Mouse (Mus musculus) forebrain, embryonic 13.5 days (tissue): Measurements from ENCODE around the gene Dpp8. TPM values are rescaled to one million over a fixed set of nuclear protein-coding genes. Genes with fewer than 3 reads are reported as not detected.

Experiments used
- ATAC-seq: fragments of 200-750 bp; cut with Nextera tagmentation; 2 replicates; pipeline ENCODE4 v1.8.0; 2017
- H3K27ac ChIP-seq: fragments of 300-500 bp; sonication (generic); 2 replicates; pipeline ENCODE4 v1.5.1; 2015; ENCODE audit warnings: inconsistent platforms, mild to moderate bottlenecking, moderate library complexity
- H3K27me3 ChIP-seq: fragments of 300-500 bp; sonication (generic); 2 replicates; pipeline ENCODE4 v1.6.1; 2015; ENCODE audit warnings: mild to moderate bottlenecking, inconsistent platforms
- H3K36me3 ChIP-seq: fragments of 300-500 bp; sonication (generic); 2 replicates; pipeline ENCODE4 v1.6.1; 2015; ENCODE audit warnings: mild to moderate bottlenecking, inconsistent platforms; ENCODE audit not compliant: poor library complexity, severe bottlenecking
- H3K4me1 ChIP-seq: fragments of 300-500 bp; sonication (generic); 2 replicates; pipeline ENCODE4 v1.6.1; 2015; ENCODE audit warnings: inconsistent platforms
- H3K4me2 ChIP-seq: fragments of 300-500 bp; sonication (generic); 2 replicates; pipeline ENCODE4 v1.6.1; 2015; ENCODE audit warnings: inconsistent platforms, mild to moderate bottlenecking, moderate library complexity
- H3K4me3 ChIP-seq: fragments of 300-500 bp; sonication (generic); 2 replicates; pipeline ENCODE4 v1.5.1; 2015; ENCODE audit warnings: mild to moderate bottlenecking, inconsistent platforms
- H3K9ac ChIP-seq: fragments of 300-500 bp; sonication (generic); 2 replicates; pipeline ENCODE4 v1.6.1; 2015; ENCODE audit warnings: mild to moderate bottlenecking, inconsistent platforms
- H3K9me3 ChIP-seq: fragments of 300-500 bp; sonication (generic); replicated peaks from 2 replicates; pipeline ENCODE4 v1.6.1; 2016; ENCODE audit warnings: inconsistent platforms
- WGBS: fragments of 180-500 bp; shearing (Covaris S2); methylation state at CpG from one replicate; pipeline ENCODE4 v1.1.7; 2015; 5-methylcytosine and 5-hydroxymethylcytosine counted together
- polyA plus RNA-seq: library from polyadenylated mRNA; unstranded; fragments of >200 nt; fragmentation: Nextera tagmentation; extraction: Ambion mirVana; gene quantifications from 2 replicates; pipeline ENCODE4 v1.2.1, GENCODE M21; 2015

The Dpp8 gene
- polyA plus RNA-seq, 1 experiment from 2014 or later: 34.9 TPM

GRCm38 (mm10) chr9:65101686-65102376, 69.6 kb downstream of the Dpp8 start:
- H3K36me3 ChIP-seq: no peaks in the 10 kb centered on the region
- peak overlapping the region; percentile 90 for H3K9ac ChIP-seq
- H3K27me3 ChIP-seq: no peaks in the 10 kb centered on the region
- H3K4me3 ChIP-seq: peak overlapping the region; percentile 84
- peak overlapping the region; percentile 98 for H3K4me2 ChIP-seq
- H3K9me3 ChIP-seq: 0 out of 2 replicates have a peak, but pooled peaks cover 7% of the 10 kb centered on the region
- peaks cover 28% of the 10 kb centered on the region for H3K4me1 ChIP-seq
- WGBS: under 1% methylated on average over 39 of the region's 39 CpGs
- H3K27ac ChIP-seq: peak overlapping the region; percentile 73
- ATAC-seq: peak; percentile 74

- Histone ChIP-seq H3K4me2 (peak overlapping the region; percentile 98), H3K4me3 (peak overlapping the region; percentile 84), H3K27me3 (no peaks in the 10 kb centered on the region), H3K4me1 (peaks cover 28% of the 10 kb centered on the region), H3K9me3 (0 out of 2 replicates have a peak, but pooled peaks cover 7% of the 10 kb centered on the region), H3K9ac (peak overlapping the region; percentile 90), H3K27ac (peak overlapping the region; percentile 73), H3K36me3 (no peaks in the 10 kb centered on the region)
- ATAC-seq: peak; percentile 79
- 2% methylated on average over 36 of the region's 36 CpGs for WGBS
Observed at GRCm38 (mm10) chr9:65102377-65103172, 70.4 kb downstream of the Dpp8 start.

- Histone ChIP-seq H3K27me3 (no peaks in the 10 kb centered on the region), H3K9me3 (0 out of 2 replicates have a peak, but pooled peaks cover 7% of the 10 kb centered on the region), H3K4me3 (peak overlapping the region; percentile 84), H3K4me1 (peaks cover 30% of the 10 kb centered on the region), H3K27ac (peak overlapping the region; percentile 73), H3K4me2 (peak overlapping the region; percentile 98), H3K9ac (peak overlapping the region; percentile 90), H3K36me3 (no peaks in the 10 kb centered on the region)
- WGBS: 16% methylated on average over 8 of the region's 8 CpGs
- no peak; the same call in 1 of the 2 replicates for ATAC-seq
Observed at GRCm38 (mm10) chr9:65103173-65103752, 71.0 kb downstream of the Dpp8 start.

- Histone ChIP-seq H3K4me3 (no peak overlapping the region), H3K27me3 (no peaks in the 10 kb centered on the region), H3K9me3 (no peaks in the 10 kb centered on the region), H3K27ac (no peak overlapping the region), H3K4me2 (no peak overlapping the region), H3K9ac (no peak overlapping the region), H3K36me3 (no peaks in the 10 kb centered on the region), H3K4me1 (peaks cover 53% of the 10 kb centered on the region)
- ATAC-seq: no peak
- 91% methylated on average over 4 of the region's 4 CpGs for WGBS
Observed at GRCm38 (mm10) chr9:65106821-65107220, 74.6 kb downstream of the Dpp8 start.

GRCm38 (mm10) chr9:65107893-65108292, 75.7 kb downstream of the Dpp8 start:
- Histone ChIP-seq H3K27ac (no peak overlapping the region), H3K4me3 (no peak overlapping the region), H3K4me2 (no peak overlapping the region), H3K9me3 (no peaks in the 10 kb centered on the region), H3K9ac (no peak overlapping the region), H3K27me3 (no peaks in the 10 kb centered on the region), H3K4me1 (peaks cover 42% of the 10 kb centered on the region), H3K36me3 (no peaks in the 10 kb centered on the region)
- ATAC-seq: no peak
- 97% methylated on average over 1 of the region's 1 CpGs for WGBS

- 8% methylated on average over 24 of the region's 24 CpGs for WGBS
- peak; percentile 95 for ATAC-seq
- Histone ChIP-seq H3K9me3 (no peaks in the 10 kb centered on the region), H3K9ac (peak overlapping the region; percentile 60), H3K27me3 (no peaks in the 10 kb centered on the region), H3K4me2 (peak overlapping the region; percentile 53), H3K4me1 (peaks cover 29% of the 10 kb centered on the region), H3K4me3 (peak overlapping the region; percentile 18), H3K27ac (peak overlapping the region; percentile 97), H3K36me3 (peaks cover 2% of the 10 kb centered on the region)
Observed at GRCm38 (mm10) chr9:65109132-65110072, 77.2 kb downstream of the Dpp8 start.

- 94% methylated on average over 5 of the region's 5 CpGs for WGBS
- Histone ChIP-seq H3K9me3 (no peaks in the 10 kb centered on the region), H3K36me3 (peaks cover 16% of the 10 kb centered on the region), H3K4me2 (no peak overlapping the region), H3K27ac (no peak overlapping the region), H3K9ac (no peak overlapping the region), H3K4me1 (peaks cover 29% of the 10 kb centered on the region), H3K4me3 (no peak overlapping the region), H3K27me3 (no peaks in the 10 kb centered on the region)
- no peak for ATAC-seq
Observed at GRCm38 (mm10) chr9:65111698-65112097, 79.5 kb downstream of the Dpp8 start.

- peaks cover 23% of the 10 kb centered on the region for H3K4me1 ChIP-seq
- no peak overlapping the region for H3K4me3 ChIP-seq
- WGBS: 100% methylated on average over 2 of the region's 2 CpGs
- no peak for ATAC-seq
- no peaks in the 10 kb centered on the region for H3K9me3 ChIP-seq
- H3K36me3 ChIP-seq: peaks cover 23% of the 10 kb centered on the region
- H3K9ac ChIP-seq: no peak overlapping the region
- H3K4me2 ChIP-seq: no peak overlapping the region
- no peak overlapping the region for H3K27ac ChIP-seq
- no peaks in the 10 kb centered on the region for H3K27me3 ChIP-seq
Observed at GRCm38 (mm10) chr9:65113694-65114093, 81.5 kb downstream of the Dpp8 start.

GRCm38 (mm10) chr9:65115891-65116290, 83.7 kb downstream of the Dpp8 start:
- peaks cover 26% of the 10 kb centered on the region for H3K36me3 ChIP-seq
- no peaks in the 10 kb centered on the region for H3K27me3 ChIP-seq
- no peak overlapping the region for H3K4me3 ChIP-seq
- WGBS: 61% methylated on average over 2 of the region's 2 CpGs
- no peak overlapping the region for H3K27ac ChIP-seq
- H3K4me2 ChIP-seq: no peak overlapping the region
- no peak overlapping the region for H3K9ac ChIP-seq
- ATAC-seq: no peak
- no peaks in the 10 kb centered on the region for H3K9me3 ChIP-seq
- peaks cover 1% of the 10 kb centered on the region; the same call in 1 of the 2 replicates for H3K4me1 ChIP-seq

- Histone ChIP-seq H3K4me1 (0 out of 2 replicates have a peak, but pooled peaks cover 3% of the 10 kb centered on the region), H3K9me3 (no peaks in the 10 kb centered on the region), H3K9ac (no peak overlapping the region), H3K4me2 (no peak overlapping the region), H3K36me3 (peaks cover 26% of the 10 kb centered on the region), H3K27ac (no peak overlapping the region), H3K27me3 (0 out of 2 replicates have a peak, but pooled peaks cover 8% of the 10 kb centered on the region), H3K4me3 (no peak overlapping the region)
- WGBS: 74% methylated on average over 2 of the region's 2 CpGs
- no peak for ATAC-seq
Observed at GRCm38 (mm10) chr9:65117516-65117915, 85.3 kb downstream of the Dpp8 start.

- H3K27ac ChIP-seq: 0 out of 2 replicates have a peak overlapping the region, but pooled peaks have one; percentile 15
- no peak overlapping the region for H3K4me2 ChIP-seq
- 4% methylated on average over 3 of the region's 3 CpGs for WGBS
- peaks cover 16% of the 10 kb centered on the region; the same call in 1 of the 2 replicates for H3K27me3 ChIP-seq
- no peak overlapping the region for H3K9ac ChIP-seq
- H3K9me3 ChIP-seq: no peaks in the 10 kb centered on the region
- peaks cover 14% of the 10 kb centered on the region for H3K4me1 ChIP-seq
- H3K4me3 ChIP-seq: no peak overlapping the region
- ATAC-seq: peak; percentile 75
- peaks cover 31% of the 10 kb centered on the region for H3K36me3 ChIP-seq
Observed at GRCm38 (mm10) chr9:65120935-65121334, 88.7 kb downstream of the Dpp8 start.
